Mouse (Mus musculus) thymus, adult 2 months (tissue): Measurements from ENCODE around the gene Ankrd2. TPM values are rescaled to one million over a fixed set of nuclear protein-coding genes. Genes with fewer than 3 reads are reported as not detected.

Source experiments
- DNase-seq: peaks from one replicate; pipeline ENCODE4 v3.0.0; 2021
- H3K27ac ChIP-seq: fragments of 200-500 bp; 2 replicates; pipeline ENCODE4 v1.5.1; 2012; ENCODE audit warnings: low read length, control low read depth; ENCODE audit not compliant: control insufficient read depth, insufficient read depth
- H3K27me3 ChIP-seq: fragments of 200-500 bp; 2 replicates; pipeline ENCODE4 v1.6.1; 2012; ENCODE audit warnings: mild to moderate bottlenecking, low read length, moderate library complexity, mixed read lengths; ENCODE audit not compliant: control insufficient read depth, insufficient read depth
- H3K36me3 ChIP-seq: fragments of 200-500 bp; 2 replicates; pipeline ENCODE4 v1.6.1; 2012; ENCODE audit warnings: mild to moderate bottlenecking, low read length, moderate library complexity; ENCODE audit not compliant: control insufficient read depth, insufficient read depth
- H3K4me1 ChIP-seq: fragments of 200-500 bp; replicated peaks from 2 replicates; pipeline ENCODE4 v1.6.1; 2012; ENCODE audit warnings: low read length; ENCODE audit not compliant: control insufficient read depth, insufficient read depth
- H3K4me3 ChIP-seq: fragments of 200-500 bp; 2 replicates; pipeline ENCODE4 v1.5.1; 2012; ENCODE audit warnings: mild to moderate bottlenecking, low read length, control low read depth, moderate library complexity; ENCODE audit not compliant: control insufficient read depth, insufficient read depth
- CTCF ChIP-seq: fragments of 200-500 bp; IDR thresholded peaks from 2 replicates; pipeline ENCODE4 v1.5.1; 2012; ENCODE audit warnings: mild to moderate bottlenecking, control low read depth, low read length, moderate library complexity, borderline replicate concordance; ENCODE audit not compliant: control insufficient read depth, poor library complexity, insufficient read depth; ENCODE audit errors: extremely low read depth
- POLR2A ChIP-seq: fragments of 200-500 bp; IDR thresholded peaks from 2 replicates; pipeline ENCODE4 v1.6.1; 2012; ENCODE audit warnings: mild to moderate bottlenecking, low read length, control low read depth, moderate library complexity; ENCODE audit not compliant: control insufficient read depth, poor library complexity, insufficient read depth; ENCODE audit errors: extremely low read depth
- WGBS: fragments of 180-500 bp; shearing (Covaris S2); methylation state at CpG from one replicate; pipeline ENCODE4 v1.1.7; 2018; 5-methylcytosine and 5-hydroxymethylcytosine counted together
- polyA plus RNA-seq: library from polyadenylated mRNA; depleted of rRNA; stranded (reverse); fragments of >200 nt; gene quantifications from 2 replicates; pipeline ENCODE4 v1.2.3, GENCODE M21; 2012

Gene Ankrd2
- polyA plus RNA-seq, 1 experiment, result 0.20 TPM

DNA sequence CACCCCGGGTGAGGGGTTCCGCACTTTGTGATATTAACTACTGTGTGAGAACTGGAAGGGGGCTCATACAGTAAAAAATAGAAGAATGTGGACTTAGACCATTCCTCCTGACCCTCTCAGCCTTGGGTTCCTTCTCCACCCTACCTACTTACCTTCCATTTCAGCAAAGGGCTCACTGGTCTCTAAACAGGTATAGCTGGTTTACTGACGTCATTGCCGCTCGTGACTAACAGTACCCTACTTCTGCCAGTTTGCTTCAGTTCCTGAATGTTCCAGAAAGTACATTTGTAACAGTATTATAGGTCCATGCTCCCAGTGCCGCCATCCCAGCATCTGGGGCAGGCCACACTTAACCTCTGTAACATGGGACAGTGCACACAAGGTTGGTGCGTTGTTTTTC is 41.8 kb upstream of the Ankrd2 start:
- H3K27me3 ChIP-seq, result no peaks in the 10 kb centered on the region
- DNase-seq, result no peak
- over 99% methylated on average over 7 of the region's 7 CpGs for WGBS
- TF ChIP-seq POLR2A, result no peak
- TF ChIP-seq CTCF, result no peak
- no peaks in the 10 kb centered on the region for H3K36me3 ChIP-seq
- H3K4me3 ChIP-seq, result no peak overlapping the region
- no peak overlapping the region for H3K27ac ChIP-seq
- H3K4me1 ChIP-seq, result no peaks in the 10 kb centered on the region

- Histone ChIP-seq H3K4me1 (0 out of 2 replicates have a peak, but pooled peaks cover 2% of the 10 kb centered on the region), H3K36me3 (no peaks in the 10 kb centered on the region), H3K27ac (no peak overlapping the region), H3K4me3 (no peak overlapping the region), H3K27me3 (no peaks in the 10 kb centered on the region)
- no peak for DNase-seq
- 89% methylated on average over 1 of the region's 1 CpGs for WGBS
- TF ChIP-seq CTCF (no peak), POLR2A (no peak)
Observed at GRCm38 (mm10) chr19:41995483-41995882, 40.3 kb upstream of the Ankrd2 start.

GRCm38 (mm10) chr19:41997090-41997489 is 38.7 kb upstream of the Ankrd2 start:
- DNase-seq, result no peak
- no peaks in the 10 kb centered on the region for H3K36me3 ChIP-seq
- H3K4me3 ChIP-seq, result no peak overlapping the region
- WGBS, result 97% methylated on average over 10 of the region's 10 CpGs
- H3K27me3 ChIP-seq, result no peaks in the 10 kb centered on the region
- no peak for TF ChIP-seq CTCF
- no peak for TF ChIP-seq POLR2A
- H3K27ac ChIP-seq, result no peak overlapping the region
- 0 out of 2 replicates have a peak, but pooled peaks cover 2% of the 10 kb centered on the region for H3K4me1 ChIP-seq

GRCm38 (mm10) chr19:41998770-41999548 is 36.8 kb upstream of the Ankrd2 start:
- Histone ChIP-seq H3K27ac (no peak overlapping the region), H3K36me3 (no peaks in the 10 kb centered on the region), H3K4me1 (0 out of 2 replicates have a peak, but pooled peaks cover 2% of the 10 kb centered on the region), H3K27me3 (no peaks in the 10 kb centered on the region), H3K4me3 (no peak overlapping the region)
- DNase-seq, result no peak
- no peak for TF ChIP-seq POLR2A
- 95% methylated on average over 9 of the region's 9 CpGs for WGBS

DNA sequence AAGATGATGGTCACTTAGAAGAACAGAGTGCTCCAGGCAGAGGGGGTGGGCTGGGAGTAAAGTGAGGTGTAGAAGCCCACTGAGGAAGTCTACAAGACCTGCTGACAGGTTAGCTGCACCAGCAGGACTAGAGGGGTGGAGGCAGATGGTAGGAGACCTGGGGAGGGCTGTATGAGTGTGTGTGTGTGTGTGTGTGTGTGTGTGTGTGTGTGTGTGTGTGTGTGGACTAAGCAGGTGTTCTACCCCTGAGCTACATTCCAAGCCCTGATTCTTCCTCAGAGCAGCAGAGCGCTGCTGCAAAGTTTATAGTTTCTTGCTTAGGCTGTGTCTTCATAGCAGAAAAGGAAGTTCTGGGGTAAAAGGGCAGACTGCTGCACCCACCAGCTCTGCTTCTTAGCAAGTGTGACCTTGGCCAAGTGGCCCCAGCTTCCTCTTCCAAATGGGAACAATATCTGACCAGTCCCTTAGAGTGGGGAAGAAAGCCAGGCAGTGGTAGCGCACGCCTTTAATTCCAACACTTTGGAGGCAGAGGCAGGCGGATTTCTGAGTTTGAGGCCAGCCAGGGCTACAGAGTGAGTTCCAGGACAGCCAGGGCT is 36.0 kb upstream of the Ankrd2 start:
- H3K36me3 ChIP-seq, result no peaks in the 10 kb centered on the region
- peaks cover 2% of the 10 kb centered on the region; the same call in 1 of the 2 replicates for H3K4me1 ChIP-seq
- WGBS, result 88% methylated on average over 4 of the region's 4 CpGs
- H3K27ac ChIP-seq, result no peak overlapping the region
- H3K27me3 ChIP-seq, result no peaks in the 10 kb centered on the region
- TF ChIP-seq POLR2A (no peak), CTCF (no peak)
- no peak for DNase-seq
- no peak overlapping the region for H3K4me3 ChIP-seq

DNA sequence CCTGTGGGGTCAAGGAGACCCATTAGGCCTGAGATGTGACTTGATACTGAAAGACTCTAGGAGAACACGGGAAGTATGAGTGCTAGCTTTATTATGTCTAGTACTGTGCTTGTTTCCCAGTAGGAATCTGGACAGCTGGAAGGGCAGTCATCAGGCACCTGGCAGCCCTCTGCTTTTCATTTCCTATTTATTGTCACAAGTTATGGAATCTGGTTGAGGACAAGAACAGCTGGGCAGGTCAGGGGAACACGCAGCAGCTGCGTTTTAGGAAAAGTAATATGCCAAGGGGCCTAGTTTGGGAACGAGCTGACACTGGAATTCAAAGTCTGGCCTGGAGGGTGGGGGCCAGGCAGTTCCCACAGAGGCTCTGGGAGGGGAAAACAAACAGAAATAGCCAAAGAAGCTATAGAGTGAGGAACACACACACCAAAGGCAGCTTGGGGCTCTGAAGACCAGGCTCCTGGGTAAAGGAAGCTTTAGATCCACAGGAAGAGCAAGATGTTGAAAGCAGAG is 35.3 kb upstream of the Ankrd2 start:
- TF ChIP-seq POLR2A, result no peak
- TF ChIP-seq CTCF, result no peak
- H3K27ac ChIP-seq, result no peak overlapping the region
- H3K36me3 ChIP-seq, result no peaks in the 10 kb centered on the region
- H3K4me1 ChIP-seq, result peaks cover 6% of the 10 kb centered on the region
- 86% methylated on average over 4 of the region's 4 CpGs for WGBS
- no peak overlapping the region for H3K4me3 ChIP-seq
- H3K27me3 ChIP-seq, result no peaks in the 10 kb centered on the region
- DNase-seq, result no peak
